Mouse (Mus musculus) urinary bladder, adult 18-20 months (tissue): ENCODE results near the gene Podxl.

ENCODE experiments used
- DNase-seq, 2 experiments: peaks; one replicate each; pipeline ENCODE4 v3.0.0; 2022; ENCODE audit warnings: low spot score in 2 of 2, mixed read lengths in 2 of 2

Podxl gene

GRCm38 (mm10) chr6:31523657-31524056 lies 40.1 kb downstream of the Podxl start:
- no peak for DNase-seq

GRCm38 (mm10) chr6:31523039-31523438 lies 40.7 kb downstream of the Podxl start:
- DNase-seq: no peak

- DNase-seq: no peak
Observed at GRCm38 (mm10) chr6:31522478-31522877, 41.3 kb downstream of the Podxl start.

- DNase-seq: no peak
Observed at GRCm38 (mm10) chr6:31521491-31522355, 42.1 kb downstream of the Podxl start.

- DNase-seq: no peak
Observed at GRCm38 (mm10) chr6:31520486-31521215, 43.1 kb downstream of the Podxl start.

- no peak for DNase-seq
Observed at GRCm38 (mm10) chr6:31519001-31519471, 44.7 kb downstream of the Podxl start.

GRCm38 (mm10) chr6:31518338-31518698 lies 45.5 kb downstream of the Podxl start:
- DNase-seq: no peak

- DNase-seq: no peak
Observed at GRCm38 (mm10) chr6:31517681-31518337, 46.0 kb downstream of the Podxl start.

GRCm38 (mm10) chr6:31513726-31514125 lies 50.1 kb downstream of the Podxl start:
- DNase-seq: no peak

GRCm38 (mm10) chr6:31502614-31503013 lies 61.2 kb downstream of the Podxl start:
- no peak for DNase-seq

GRCm38 (mm10) chr6:31500691-31501090 lies 63.1 kb downstream of the Podxl start:
- DNase-seq: no peak

- DNase-seq: no peak
Observed at GRCm38 (mm10) chr6:31500260-31500659, 63.5 kb downstream of the Podxl start.

GRCm38 (mm10) chr6:31499836-31500235 lies 63.9 kb downstream of the Podxl start:
- DNase-seq: no peak

GRCm38 (mm10) chr6:31496227-31496626 lies 67.6 kb downstream of the Podxl start:
- DNase-seq: no peak

GRCm38 (mm10) chr6:31495122-31495731 lies 68.6 kb downstream of the Podxl start:
- no peak for DNase-seq

GRCm38 (mm10) chr6:31489950-31490349 lies 73.8 kb downstream of the Podxl start:
- no peak for DNase-seq

GRCm38 (mm10) chr6:31486601-31487000 lies 77.2 kb downstream of the Podxl start:
- no peak for DNase-seq

- DNase-seq: no peak
Observed at GRCm38 (mm10) chr6:31480008-31480407, 83.8 kb downstream of the Podxl start.

GRCm38 (mm10) chr6:31478221-31478620 lies 85.6 kb downstream of the Podxl start:
- no peak for DNase-seq
